Mouse (Mus musculus) megakaryocyte progenitor cell, adult 5-6 weeks (primary cell): ENCODE measurements around the gene Fam131b. TPM values are rescaled to one million over a fixed set of nuclear protein-coding genes. Genes with fewer than 3 reads are reported as not detected.

Source experiments
- ATAC-seq: replicated peaks from 2 replicates; pipeline ENCODE4 v1.8.0; 2016; ENCODE audit warnings: mild to moderate bottlenecking, moderate TSS enrichment, inconsistent platforms; ENCODE audit not compliant: poor library complexity
- total RNA-seq, 2 experiments: library from RNA; stranded (forward) in 1 of 2; stranded (reverse) in 1 of 2; fragments of 157-497, 149-512 nt in 1 of 2; fragments of 200-1000 nt in 1 of 2; gene quantifications; 2 replicates each; pipeline versions ENCODE4 v1.2.3 to v1.2.4; 2015 to 2017

Gene Fam131b
- not detected in 2 replicates for total RNA-seq (2015)
- total RNA-seq (2017) = not detected in 2 replicates

- ATAC-seq = peak; percentile 2; the same call in 1 of the 2 replicates
Measured at GRCm38 (mm10) chr6:42324482-42325267, at the start of gene Fam131b. Fam131b (minus strand) TSS chr6:42324643.

GRCm38 (mm10) chr6:42373669-42374430 is 49.4 kb upstream of the Fam131b start:
- ATAC-seq = no peak

GRCm38 (mm10) chr6:42372816-42373547 is 48.5 kb upstream of the Fam131b start, which contains the start of gene Epha1:
Epha1 (minus strand) TSS chr6:42373268.
- ATAC-seq = peak; percentile 59

GRCm38 (mm10) chr6:42372421-42372815 is 48.0 kb upstream of the Fam131b start:
- ATAC-seq = no peak

GRCm38 (mm10) chr6:42372001-42372400 is 47.6 kb upstream of the Fam131b start:
- no peak for ATAC-seq

GRCm38 (mm10) chr6:42370630-42371363 is 46.4 kb upstream of the Fam131b start:
- no peak for ATAC-seq

GRCm38 (mm10) chr6:42369870-42370269 is 45.4 kb upstream of the Fam131b start:
- no peak for ATAC-seq

- no peak for ATAC-seq
Measured at GRCm38 (mm10) chr6:42365215-42365614, 40.8 kb upstream of the Fam131b start.

GRCm38 (mm10) chr6:42364607-42365006 is 40.2 kb upstream of the Fam131b start:
- no peak for ATAC-seq

- no peak for ATAC-seq
Measured at GRCm38 (mm10) chr6:42364066-42364465, 39.6 kb upstream of the Fam131b start.

- ATAC-seq = peak; percentile 18; the same call in 1 of the 2 replicates
Measured at GRCm38 (mm10) chr6:42362974-42363373, 38.5 kb upstream of the Fam131b start.

GRCm38 (mm10) chr6:42362497-42362896 is 38.1 kb upstream of the Fam131b start:
- no peak for ATAC-seq

- no peak for ATAC-seq
Measured at GRCm38 (mm10) chr6:42362074-42362473, 37.6 kb upstream of the Fam131b start.

- ATAC-seq = no peak
Measured at GRCm38 (mm10) chr6:42361041-42361895, 36.8 kb upstream of the Fam131b start.

GRCm38 (mm10) chr6:42360231-42360840 is 35.9 kb upstream of the Fam131b start:
- ATAC-seq = no peak

- ATAC-seq = no peak
Measured at GRCm38 (mm10) chr6:42359364-42360147, 35.1 kb upstream of the Fam131b start.

- no peak for ATAC-seq
Measured at GRCm38 (mm10) chr6:42358901-42359300, 34.5 kb upstream of the Fam131b start.

- no peak for ATAC-seq
Measured at GRCm38 (mm10) chr6:42357901-42358300, 33.5 kb upstream of the Fam131b start.
